Mouse (Mus musculus) lung, adult 2 months (tissue): Measurements from ENCODE around the gene Gabra6. TPM values are rescaled to one million over a fixed set of nuclear protein-coding genes. Genes with fewer than 3 reads are reported as not detected.

ENCODE experiments used
- DNase-seq: peaks from one replicate; pipeline ENCODE4 v3.0.0; 2022
- H3K4me1 ChIP-seq: fragments of 200-500 bp; 2 replicates; pipeline ENCODE4 v1.6.1; 2011; ENCODE audit warnings: low read length; ENCODE audit not compliant: control insufficient read depth, insufficient read depth
- H3K4me3 ChIP-seq: fragments of 200-500 bp; replicated peaks from 2 replicates; pipeline ENCODE3; 2011; ENCODE audit warnings: low read depth, mild to moderate bottlenecking, control low read depth, low read length; ENCODE audit errors: extremely low read depth
- CTCF ChIP-seq: fragments of 200-500 bp; IDR thresholded peaks from 2 replicates; pipeline ENCODE4 v1.5.1; 2011; ENCODE audit warnings: mild to moderate bottlenecking, low read length, control low read depth; ENCODE audit not compliant: insufficient read depth
- POLR2A ChIP-seq: fragments of 200-500 bp; IDR thresholded peaks from 2 replicates; pipeline ENCODE4 v1.6.1; 2011; ENCODE audit warnings: low read depth, mild to moderate bottlenecking, control low read depth, low read length, borderline replicate concordance; ENCODE audit errors: extremely low read depth
- WGBS: fragments of 180-500 bp; shearing (Covaris S2); methylation state at CpG from one replicate; pipeline ENCODE4 v1.1.7; 2018; 5-methylcytosine and 5-hydroxymethylcytosine counted together
- polyA plus RNA-seq: library from polyadenylated mRNA; depleted of rRNA; stranded (reverse); fragments of >200 nt; gene quantifications from 2 replicates; pipeline ENCODE4 v1.2.3, GENCODE M21; 2012; rRNA removed

The Gabra6 gene
- polyA plus RNA-seq = not detected in 2 replicates

DNA sequence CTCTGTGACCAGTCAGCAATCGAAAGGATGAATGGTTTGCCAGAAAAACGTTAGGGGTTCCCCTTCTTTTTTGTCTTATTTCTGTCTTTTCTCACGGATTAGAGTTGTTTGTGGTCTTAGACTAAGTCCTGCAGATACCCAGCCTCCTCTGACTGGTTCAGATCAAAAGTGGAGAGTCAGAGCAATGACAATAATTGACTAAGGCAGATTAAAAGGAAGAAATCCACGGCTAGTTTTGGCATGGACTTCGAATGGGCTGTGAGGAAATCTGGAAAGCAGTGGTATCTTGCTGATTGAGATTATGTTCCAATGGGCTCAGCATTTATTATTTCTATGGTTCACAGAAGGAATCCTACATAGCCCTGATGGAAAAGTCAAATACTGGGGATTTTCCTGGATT, at the start of gene Gabra6:
Gene Gabra6 (minus strand): TSS at position 191 of the 400 bp plus-strand sequence.
- no peaks in the 10 kb centered on the region for H3K4me1 ChIP-seq
- H3K4me3 ChIP-seq = no peak within 1 kb of the TSS
- DNase-seq = no peak
- 59% methylated on average over 5 of the region's 5 CpGs for WGBS
- no peak for TF ChIP-seq POLR2A
- no peak for TF ChIP-seq CTCF

GRCm38 (mm10) chr11:42365544-42365943, 44.7 kb upstream of the Gabra6 start:
- Histone ChIP-seq H3K4me3 (no peak overlapping the region), H3K4me1 (no peaks in the 10 kb centered on the region)
- 78% methylated on average over 7 of the region's 7 CpGs for WGBS
- no peak for DNase-seq
- TF ChIP-seq POLR2A (no peak), CTCF (no peak)

DNA sequence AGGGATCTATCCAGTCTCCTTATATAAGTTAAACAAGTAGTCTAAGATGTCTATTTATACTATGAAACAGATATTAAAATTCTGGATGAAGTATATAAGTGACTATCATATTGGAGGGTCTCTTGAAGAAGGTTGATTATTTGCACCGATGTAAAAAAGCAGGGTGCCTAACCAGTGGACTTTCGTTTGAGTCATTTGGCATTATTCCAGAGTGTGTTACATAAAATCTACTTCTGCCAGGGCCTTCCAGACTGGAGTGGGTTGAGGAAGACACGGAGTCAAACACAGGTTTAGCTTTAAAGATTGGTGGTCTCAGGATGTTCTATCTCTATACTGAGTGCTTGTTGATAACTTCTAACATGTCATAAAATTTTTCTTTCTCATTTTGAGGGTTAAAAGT, 11.2 kb upstream of the Gabra6 start:
- Histone ChIP-seq H3K4me1 (no peaks in the 10 kb centered on the region), H3K4me3 (no peak overlapping the region)
- DNase-seq = no peak
- 64% methylated on average over 3 of the region's 3 CpGs for WGBS
- TF ChIP-seq POLR2A = no peak
- TF ChIP-seq CTCF = no peak

GRCm38 (mm10) chr11:42326262-42326661, 5.4 kb upstream of the Gabra6 start:
- no peak for DNase-seq
- Histone ChIP-seq H3K4me1 (no peaks in the 10 kb centered on the region), H3K4me3 (no peak overlapping the region)
- no peak for TF ChIP-seq CTCF
- TF ChIP-seq POLR2A = no peak
- WGBS = 60% methylated on average over 4 of the region's 4 CpGs

DNA sequence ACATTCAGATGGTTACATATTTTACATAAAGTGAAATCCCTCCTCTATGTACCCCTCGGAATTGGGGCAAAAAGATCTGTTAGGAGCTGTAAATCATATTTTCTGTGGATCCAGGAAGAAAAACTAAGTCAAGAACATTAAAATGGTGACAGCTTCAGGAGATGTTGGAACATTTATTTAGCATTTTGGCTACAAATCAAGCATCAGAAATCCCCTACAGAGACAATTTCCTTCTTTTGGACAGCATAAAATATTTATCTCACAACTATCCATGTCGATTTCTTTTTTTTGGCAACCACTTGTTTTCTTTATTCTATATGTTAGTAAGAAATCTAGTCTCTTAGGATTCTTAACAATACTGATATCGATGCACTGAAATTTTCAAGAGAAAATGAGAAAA, 688 bp upstream of the Gabra6 start:
- DNase-seq = no peak
- H3K4me1 ChIP-seq = no peaks in the 10 kb centered on the region
- no peak for TF ChIP-seq POLR2A
- TF ChIP-seq CTCF = no peak
- 70% methylated on average over 3 of the region's 3 CpGs for WGBS
- H3K4me3 ChIP-seq = no peak overlapping the region

- TF ChIP-seq CTCF (no peak), POLR2A (no peak)
- Histone ChIP-seq H3K4me3 (no peak overlapping the region), H3K4me1 (no peaks in the 10 kb centered on the region)
- no peak for DNase-seq
- WGBS = 85% methylated on average over 3 of the region's 3 CpGs
These were observed 1.4 kb downstream of the Gabra6 start for GRCm38 (mm10) chr11:42319521-42319920.

DNA sequence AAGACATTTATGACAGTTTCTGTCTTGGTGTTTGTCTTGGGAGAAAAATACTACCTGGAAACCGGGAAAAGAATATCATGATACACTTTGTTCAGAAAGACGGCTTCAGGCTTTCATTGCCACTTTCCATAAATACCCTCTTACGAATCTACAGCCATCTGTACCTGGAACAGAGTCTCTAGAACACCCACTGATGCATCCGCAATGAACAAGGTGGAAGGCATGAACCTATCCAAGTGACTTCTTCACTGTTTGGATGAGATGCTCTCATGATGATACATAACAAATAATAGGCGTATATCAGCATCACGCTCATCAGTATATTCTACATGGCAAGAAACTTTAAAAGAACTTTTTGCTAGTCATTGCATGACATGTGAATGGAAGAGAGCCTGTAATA, 1.8 kb downstream of the Gabra6 start:
- 83% methylated on average over 6 of the region's 6 CpGs for WGBS
- TF ChIP-seq POLR2A (no peak), CTCF (no peak)
- DNase-seq = no peak
- no peak overlapping the region for H3K4me3 ChIP-seq
- no peaks in the 10 kb centered on the region for H3K4me1 ChIP-seq

DNA sequence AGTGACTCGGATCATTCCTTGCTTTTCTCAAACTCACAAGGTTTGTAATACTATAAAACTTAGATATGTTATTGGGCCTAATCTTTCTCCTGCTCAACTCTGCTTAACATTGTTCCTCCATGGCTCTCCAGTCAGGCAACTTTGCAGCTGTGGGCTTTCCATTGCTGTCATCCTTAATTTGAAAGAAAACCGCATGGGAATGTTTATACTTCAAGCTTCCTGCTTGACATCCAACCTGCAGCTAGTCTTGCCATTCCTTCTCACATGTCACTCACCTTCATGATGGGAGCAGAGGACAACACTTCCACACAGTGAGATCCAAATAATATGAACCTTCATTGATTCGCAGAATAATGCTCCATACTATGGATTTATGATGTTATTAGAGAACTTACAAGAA, 2.9 kb downstream of the Gabra6 start:
- no peak for TF ChIP-seq CTCF
- TF ChIP-seq POLR2A = no peak
- Histone ChIP-seq H3K4me1 (no peaks in the 10 kb centered on the region), H3K4me3 (no peak overlapping the region)
- no peak for DNase-seq
- WGBS = 73% methylated on average over 3 of the region's 3 CpGs

DNA sequence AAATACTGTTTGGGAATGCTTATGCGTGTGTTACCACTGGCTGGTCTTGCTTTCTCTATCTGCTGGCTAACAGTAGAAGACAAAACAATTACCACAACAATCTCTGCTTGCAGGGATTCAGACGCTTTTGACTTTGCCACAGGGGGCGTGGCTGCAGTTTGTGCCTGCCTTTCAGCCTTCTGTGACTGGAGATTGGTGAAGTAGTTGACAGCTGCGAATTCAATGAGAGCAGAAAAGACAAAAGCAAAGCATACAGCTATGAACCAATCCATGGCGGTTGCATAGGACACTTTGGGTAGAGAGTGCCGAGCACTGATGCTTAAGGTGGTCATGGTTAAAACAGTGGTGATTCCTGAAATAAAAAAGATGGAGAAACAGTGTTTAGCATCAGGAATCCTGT, 6.0 kb downstream of the Gabra6 start:
- DNase-seq = no peak
- H3K4me3 ChIP-seq = no peak overlapping the region
- TF ChIP-seq CTCF (no peak), POLR2A (no peak)
- 24% methylated on average over 6 of the region's 6 CpGs for WGBS
- H3K4me1 ChIP-seq = no peaks in the 10 kb centered on the region

DNA sequence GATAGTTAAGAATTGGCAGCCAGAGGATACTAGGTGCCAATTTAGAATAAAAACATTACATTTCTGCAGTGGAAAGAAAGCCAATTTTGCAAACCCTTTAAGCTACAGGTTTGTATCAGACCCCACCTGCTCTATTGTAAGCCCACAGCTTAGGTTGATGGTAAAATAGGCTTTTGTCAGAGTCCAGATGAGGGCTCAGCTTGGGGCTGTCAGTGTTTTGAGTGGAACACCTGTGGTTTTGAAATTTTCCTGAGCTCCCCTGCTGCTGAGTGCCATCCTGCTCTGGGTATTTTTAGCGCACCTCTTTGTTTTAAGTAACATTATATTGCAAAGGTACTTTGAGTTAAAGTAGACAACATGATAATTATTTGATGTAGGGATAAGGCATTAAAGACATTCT, 10.0 kb downstream of the Gabra6 start:
- no peak for DNase-seq
- 60% methylated on average over 1 of the region's 1 CpGs for WGBS
- H3K4me3 ChIP-seq = no peak overlapping the region
- TF ChIP-seq POLR2A (no peak), CTCF (no peak)
- no peaks in the 10 kb centered on the region for H3K4me1 ChIP-seq
